Mouse (Mus musculus) embryonic facial prominence, embryonic 11.5 days (tissue): Measurements from ENCODE around the gene Gm20388. TPM values are rescaled to one million over a fixed set of nuclear protein-coding genes. Genes with fewer than 3 reads are reported as not detected.
"Not testable (repeated sequence)": the region's sequence is repeated elsewhere in the genome, so short reads cannot be mapped to it uniquely, and the experiment has no call there.

Source experiments
- ATAC-seq: fragments of 200-750 bp; cut with Nextera tagmentation; replicated peaks from 2 replicates; pipeline ENCODE4 v1.8.0; 2017; ENCODE audit warnings: low read depth; ENCODE audit not compliant: insufficient number of reproducible peaks, low FRiP score, low TSS enrichment
- DNase-seq: peaks from one replicate; pipeline ENCODE4 v3.0.0-alpha.2; 2015; ENCODE audit warnings: low spot score
- H3K27ac ChIP-seq: fragments of 300-500 bp; sonication (generic); replicated peaks from 2 replicates; pipeline ENCODE4 v1.5.1; 2014; ENCODE audit warnings: mild to moderate bottlenecking, low read depth, low read length, control low read depth
- H3K27me3 ChIP-seq: fragments of 300-500 bp; sonication (generic); 2 replicates; pipeline ENCODE4 v1.6.1; 2014; ENCODE audit warnings: mild to moderate bottlenecking, low read length, moderate library complexity, mixed read lengths; ENCODE audit not compliant: control insufficient read depth, insufficient read depth
- H3K36me3 ChIP-seq: fragments of 300-500 bp; sonication (generic); replicated peaks from 2 replicates; pipeline ENCODE4 v1.6.1; 2014; ENCODE audit warnings: low read depth, mild to moderate bottlenecking, low read length, moderate library complexity, mixed read lengths; ENCODE audit not compliant: control insufficient read depth, insufficient read depth
- H3K4me1 ChIP-seq: fragments of 300-500 bp; sonication (generic); 2 replicates; pipeline ENCODE4 v1.6.1; 2014; ENCODE audit warnings: low read length, mixed read lengths; ENCODE audit not compliant: control insufficient read depth, insufficient read depth
- H3K4me2 ChIP-seq: fragments of 300-500 bp; sonication (generic); 2 replicates; pipeline ENCODE4 v1.6.1; 2014; ENCODE audit warnings: low read depth, mild to moderate bottlenecking, control low read depth, low read length, moderate library complexity
- H3K4me3 ChIP-seq: fragments of 300-500 bp; sonication (generic); 2 replicates; pipeline ENCODE4 v1.5.1; 2014; ENCODE audit warnings: low read depth, low read length, control low read depth
- H3K9ac ChIP-seq: fragments of 300-500 bp; sonication (generic); replicated peaks from 2 replicates; pipeline ENCODE4 v1.6.1; 2014; ENCODE audit warnings: mild to moderate bottlenecking, control low read depth, low read length
- H3K9me3 ChIP-seq: fragments of 300-500 bp; sonication (generic); replicated peaks from 2 replicates; pipeline ENCODE4 v1.6.1; 2016; ENCODE audit warnings: mild to moderate bottlenecking, low read length, inconsistent platforms, mixed read lengths; ENCODE audit not compliant: control insufficient read depth
- WGBS: fragments of 180-500 bp; shearing (Covaris S2); extraction: QIAGEN DNeasy Blood & Tissue Kit; methylation state at CpG from one replicate; pipeline ENCODE4 v1.1.7; 2014; 5-methylcytosine and 5-hydroxymethylcytosine counted together
- polyA plus RNA-seq: library from polyadenylated mRNA; unstranded; fragments of >200 nt; fragmentation: Nextera tagmentation; extraction: Ambion mirVana; gene quantifications from 2 replicates; pipeline ENCODE4 v1.2.1, GENCODE M21; 2014

Gm20388 gene
- polyA plus RNA-seq, 1 experiment from 2014 or later: 3.1 TPM

DNA sequence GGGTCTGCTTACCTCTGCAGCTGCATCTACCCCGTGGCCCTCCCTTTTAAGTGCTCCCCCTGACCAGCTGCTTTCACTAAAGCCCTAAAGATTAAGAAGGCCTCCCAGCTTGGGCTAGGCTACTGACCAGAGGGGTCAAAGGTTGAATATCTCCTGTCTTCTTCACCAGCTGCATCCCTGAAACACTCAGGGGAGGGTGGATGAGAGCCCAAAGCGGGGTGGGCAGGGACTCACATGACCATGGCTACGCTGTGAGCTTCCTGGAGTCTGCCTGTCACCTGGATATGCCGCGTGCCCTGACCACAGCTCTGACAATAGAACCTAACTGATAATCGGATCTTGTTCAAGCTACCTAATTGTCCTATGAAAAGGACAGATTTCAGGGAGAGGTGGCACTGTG, 2712.1 kb downstream of the Gm20388 start, which contains the start of gene Pabpn1l:
Gene Pabpn1l, minus strand, starts transcription at position 13 of the 400 bp plus-strand sequence.
- WGBS: 59% methylated on average over 6 of the region's 6 CpGs

GRCm38 (mm10) chr8:122623844-122624642, 2713.4 kb downstream of the Gm20388 start:
- no peaks in the 10 kb centered on the region for H3K9me3 ChIP-seq
- H3K27ac ChIP-seq: no peak overlapping the region
- no peak overlapping the region for H3K4me3 ChIP-seq
- H3K4me1 ChIP-seq: peaks cover 3% of the 10 kb centered on the region; the same call in 1 of the 2 replicates
- DNase-seq (no peak), ATAC-seq (no peak)
- no peak overlapping the region for H3K9ac ChIP-seq
- H3K36me3 ChIP-seq: no peaks in the 10 kb centered on the region
- WGBS: 90% methylated on average over 17 of the region's 17 CpGs
- H3K27me3 ChIP-seq: no peaks in the 10 kb centered on the region
- H3K4me2 ChIP-seq: no peak overlapping the region

More for the DNA sequence above, 2712.1 kb downstream of the Gm20388 start, which contains the start of gene Pabpn1l:
- DNase-seq (no peak), ATAC-seq (no peak)
- Histone ChIP-seq H3K27me3 (no peaks in the 10 kb centered on the region), H3K4me2 (no peak within 1 kb of the TSS), H3K9ac (no peak within 1 kb of the TSS), H3K4me3 (no peak within 1 kb of the TSS), H3K36me3 (no peaks in the 10 kb centered on the region), H3K9me3 (no peaks in the 10 kb centered on the region), H3K27ac (no peak within 1 kb of the TSS), H3K4me1 (peaks cover 3% of the 10 kb centered on the region; the same call in 1 of the 2 replicates)

DNA sequence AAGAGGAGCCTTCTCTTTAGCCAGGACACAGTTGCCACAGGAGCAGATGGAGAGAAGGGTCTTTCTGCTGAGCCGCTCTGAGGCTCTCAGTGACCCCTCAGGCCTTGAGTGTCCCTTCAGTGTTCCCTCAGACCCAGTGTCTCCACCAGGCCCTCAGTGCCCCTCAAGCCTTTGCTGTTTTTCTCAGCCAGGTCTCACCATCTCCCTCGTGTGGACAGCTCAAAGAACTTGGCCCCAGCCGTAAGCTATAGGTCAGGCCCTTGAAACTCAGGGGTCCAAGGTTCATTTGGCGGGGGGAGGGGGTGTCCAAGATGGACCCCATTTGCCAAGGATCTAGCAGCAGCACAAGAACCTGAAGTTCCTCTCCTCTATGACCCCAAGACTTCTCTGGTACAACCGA, 2714.0 kb downstream of the Gm20388 start:
- WGBS: 71% methylated on average over 5 of the region's 5 CpGs
- H3K27ac ChIP-seq: no peak overlapping the region
- no peak for DNase-seq

DNA sequence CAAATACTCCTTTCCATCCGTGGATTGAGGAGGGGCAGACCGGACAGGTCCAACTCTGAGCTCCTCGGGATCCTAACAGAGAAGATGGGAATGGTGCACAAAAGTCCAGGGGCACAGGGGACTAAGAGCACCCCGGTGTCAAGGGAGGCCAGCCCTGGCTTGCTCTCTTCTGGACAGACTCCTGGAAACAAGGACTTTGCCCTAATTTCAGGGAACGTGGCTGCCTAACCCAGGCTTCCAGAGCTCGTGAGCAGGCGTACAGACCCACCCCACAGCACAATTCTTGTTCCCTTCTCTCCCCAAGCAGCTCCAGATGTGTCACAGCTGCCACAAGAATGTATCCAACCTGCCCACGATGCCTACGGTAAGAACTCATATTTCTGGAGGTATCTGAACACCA, 2715.2 kb downstream of the Gm20388 start:
- H3K9ac ChIP-seq: no peak overlapping the region
- no peak for ATAC-seq
- no peaks in the 10 kb centered on the region; the same call in 1 of the 2 replicates for H3K4me1 ChIP-seq
- DNase-seq: no peak
- H3K27ac ChIP-seq: no peak overlapping the region
- H3K36me3 ChIP-seq: no peaks in the 10 kb centered on the region
- no peaks in the 10 kb centered on the region for H3K9me3 ChIP-seq
- no peak overlapping the region for H3K4me2 ChIP-seq
- WGBS: 81% methylated on average over 9 of the region's 9 CpGs
- no peaks in the 10 kb centered on the region for H3K27me3 ChIP-seq
- no peak overlapping the region for H3K4me3 ChIP-seq

More for the DNA sequence above, 2714.0 kb downstream of the Gm20388 start:
- Histone ChIP-seq H3K36me3 (no peaks in the 10 kb centered on the region), H3K4me3 (no peak overlapping the region), H3K9me3 (no peaks in the 10 kb centered on the region), H3K27me3 (no peaks in the 10 kb centered on the region), H3K9ac (no peak overlapping the region), H3K4me2 (no peak overlapping the region), H3K4me1 (peaks cover 3% of the 10 kb centered on the region; the same call in 1 of the 2 replicates)
- ATAC-seq: no peak

DNA sequence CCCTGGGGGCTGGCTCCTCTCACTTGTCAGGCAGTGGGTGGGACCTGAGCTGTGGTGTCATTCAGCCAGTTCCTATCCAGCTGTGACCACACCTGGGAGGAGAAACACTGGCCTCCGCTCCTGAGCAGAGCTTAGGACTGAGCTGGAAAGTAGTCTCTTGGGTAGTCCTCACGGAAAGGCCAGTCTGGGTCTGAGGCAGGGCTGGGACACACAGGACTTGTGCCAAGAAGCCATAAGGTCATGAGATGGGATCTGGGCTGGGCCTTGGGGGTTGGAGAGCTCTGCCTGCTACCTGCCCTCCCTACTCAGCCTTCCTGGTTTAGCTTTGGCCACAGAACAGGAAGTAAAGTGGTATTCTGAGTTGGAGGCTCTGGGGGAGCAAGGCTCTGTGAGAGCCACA, 2716.3 kb downstream of the Gm20388 start:
- Histone ChIP-seq H3K9ac (no peak overlapping the region), H3K36me3 (no peaks in the 10 kb centered on the region), H3K27ac (no peak overlapping the region), H3K9me3 (no peaks in the 10 kb centered on the region), H3K4me1 (no peaks in the 10 kb centered on the region; the same call in 1 of the 2 replicates), H3K4me3 (no peak overlapping the region), H3K4me2 (no peak overlapping the region), H3K27me3 (no peaks in the 10 kb centered on the region)
- ATAC-seq (no peak), DNase-seq (no peak)
- 67% methylated on average over 2 of the region's 2 CpGs for WGBS

GRCm38 (mm10) chr8:122629388-122629787, 2718.7 kb downstream of the Gm20388 start:
- Histone ChIP-seq H3K4me2 (no peak overlapping the region), H3K27me3 (no peaks in the 10 kb centered on the region), H3K4me3 (no peak overlapping the region), H3K4me1 (no peaks in the 10 kb centered on the region; the same call in 1 of the 2 replicates), H3K9me3 (no peaks in the 10 kb centered on the region), H3K9ac (no peak overlapping the region), H3K36me3 (no peaks in the 10 kb centered on the region), H3K27ac (no peak overlapping the region)
- WGBS: 17% methylated on average over 10 of the region's 10 CpGs
- no peak for DNase-seq
- no peak for ATAC-seq

DNA sequence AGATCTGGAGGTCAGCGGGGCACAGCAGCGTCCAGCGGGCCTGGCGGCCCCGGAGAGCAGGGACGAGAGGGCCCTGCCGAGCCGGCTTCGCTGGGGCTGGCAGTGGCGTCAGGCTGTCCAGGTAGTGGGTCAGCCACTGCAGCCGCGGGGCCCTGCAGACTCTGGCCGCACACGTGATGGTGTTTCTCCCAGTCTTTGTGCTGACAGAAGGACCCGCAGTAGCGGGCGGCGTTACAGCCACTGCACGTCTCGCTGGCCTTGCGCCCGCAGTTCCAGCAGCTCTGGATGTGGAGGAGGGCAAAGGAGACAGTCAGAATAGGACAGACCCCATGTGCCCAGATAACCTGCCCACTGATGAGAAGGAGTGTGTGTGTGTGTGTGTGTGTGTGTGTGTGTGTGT, 2720.1 kb downstream of the Gm20388 start:
- no peak for ATAC-seq
- no peak overlapping the region for H3K27ac ChIP-seq
- H3K27me3 ChIP-seq: no peaks in the 10 kb centered on the region
- no peaks in the 10 kb centered on the region for H3K36me3 ChIP-seq
- peak overlapping the region; percentile 17 for H3K4me3 ChIP-seq
- H3K4me1 ChIP-seq: no peaks in the 10 kb centered on the region; the same call in 1 of the 2 replicates
- WGBS: 50% methylated on average over 22 of the region's 22 CpGs
- peak overlapping the region; percentile 46 for H3K9ac ChIP-seq
- peak overlapping the region; percentile 34 for H3K4me2 ChIP-seq
- DNase-seq: no peak
- H3K9me3 ChIP-seq: no peaks in the 10 kb centered on the region

GRCm38 (mm10) chr8:122632134-122632533, 2721.5 kb downstream of the Gm20388 start:
- not testable (repeated sequence) for H3K9ac ChIP-seq, DNase-seq, H3K27me3 ChIP-seq, H3K36me3 ChIP-seq, H3K27ac ChIP-seq, H3K4me3 ChIP-seq, H3K4me2 ChIP-seq, H3K4me1 ChIP-seq, ATAC-seq, H3K9me3 ChIP-seq
- WGBS: 79% methylated on average over 3 of the region's 3 CpGs
